Mouse (Mus musculus) hindbrain, embryonic 12.5 days (tissue): ENCODE data around the gene Rnf222. TPM values are rescaled to one million over a fixed set of nuclear protein-coding genes. Genes with fewer than 3 reads are reported as not detected.
A peak's percentile ranks its signal among the peaks of the same experiment; 100 is the strongest.

Source experiments
- ATAC-seq: fragments of 200-750 bp; cut with Nextera tagmentation; 2 replicates; pipeline ENCODE4 v1.8.0; 2017; ENCODE audit warnings: moderate TSS enrichment; ENCODE audit not compliant: low FRiP score
- H3K27ac ChIP-seq: fragments of 300-500 bp; sonication (generic); 2 replicates; pipeline ENCODE4 v1.5.1; 2016; ENCODE audit warnings: mild to moderate bottlenecking
- H3K27me3 ChIP-seq: fragments of 300-500 bp; sonication (generic); 2 replicates; pipeline ENCODE4 v1.6.1; 2016; ENCODE audit warnings: mild to moderate bottlenecking
- H3K36me3 ChIP-seq: fragments of 300-500 bp; sonication (generic); 2 replicates; pipeline ENCODE4 v1.6.1; 2016; ENCODE audit warnings: mild to moderate bottlenecking
- H3K4me1 ChIP-seq: fragments of 300-500 bp; sonication (generic); 2 replicates; pipeline ENCODE4 v1.6.1; 2016
- H3K4me2 ChIP-seq: fragments of 300-500 bp; sonication (generic); replicated peaks from 2 replicates; pipeline ENCODE4 v1.6.1; 2016; ENCODE audit warnings: mild to moderate bottlenecking
- H3K4me3 ChIP-seq: fragments of 300-500 bp; sonication (generic); 2 replicates; pipeline ENCODE4 v1.5.1; 2016; ENCODE audit warnings: mild to moderate bottlenecking
- H3K9ac ChIP-seq: fragments of 300-500 bp; sonication (generic); 2 replicates; pipeline ENCODE4 v1.6.1; 2016; ENCODE audit warnings: mild to moderate bottlenecking, moderate library complexity
- H3K9me3 ChIP-seq: fragments of 300-500 bp; sonication (generic); replicated peaks from 2 replicates; pipeline ENCODE4 v1.6.1; 2016; ENCODE audit warnings: mild to moderate bottlenecking
- WGBS: fragments of 180-500 bp; shearing (Covaris S2); methylation state at CpG from one replicate; pipeline ENCODE4 v1.1.7; 2016; 5-methylcytosine and 5-hydroxymethylcytosine counted together
- polyA plus RNA-seq: library from polyadenylated mRNA; unstranded; fragments of >200 nt; fragmentation: Nextera tagmentation; extraction: Ambion mirVana; gene quantifications from 2 replicates; pipeline ENCODE4 v1.2.1, GENCODE M21; 2016

The Rnf222 gene
- polyA plus RNA-seq, 1 experiment from 2014 or later: not detected

DNA sequence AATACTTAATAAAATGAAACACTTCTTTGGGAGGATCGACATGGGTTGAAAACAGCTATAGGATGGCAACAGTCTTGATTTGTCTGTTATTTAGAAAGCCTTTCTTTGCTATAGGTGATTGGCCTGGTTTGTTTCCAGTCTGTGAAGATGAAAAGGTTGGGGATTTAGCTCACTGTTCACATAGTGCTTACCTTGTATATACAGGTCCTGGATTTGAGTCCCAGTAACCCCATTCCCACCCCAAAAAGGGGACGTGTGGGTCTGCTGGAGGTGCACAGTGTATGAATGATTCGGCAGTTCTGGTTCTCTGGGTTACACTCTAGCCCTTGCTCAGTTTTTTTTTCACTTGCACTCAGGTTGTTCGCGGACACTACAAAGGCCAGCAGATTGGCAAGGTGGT, 14.5 kb downstream of the Rnf222 start:
- peaks cover 42% of the 10 kb centered on the region for H3K36me3 ChIP-seq

GRCm38 (mm10) chr11:68903775-68904174, 15.4 kb downstream of the Rnf222 start:
- Histone ChIP-seq H3K4me1 (peaks cover 9% of the 10 kb centered on the region), H3K9ac (no peak overlapping the region), H3K27ac (no peak overlapping the region), H3K4me3 (no peak overlapping the region), H3K4me2 (no peak overlapping the region), H3K36me3 (peaks cover 42% of the 10 kb centered on the region), H3K27me3 (peaks cover 9% of the 10 kb centered on the region; the same call in 1 of the 2 replicates), H3K9me3 (no peaks in the 10 kb centered on the region)
- 92% methylated on average over 2 of the region's 2 CpGs for WGBS
- no peak for ATAC-seq

More for the DNA sequence above, 14.5 kb downstream of the Rnf222 start:
- Histone ChIP-seq H3K4me2 (peak overlapping the region; percentile 84), H3K27me3 (peaks cover 12% of the 10 kb centered on the region; the same call in 1 of the 2 replicates), H3K9ac (peak overlapping the region; percentile 98), H3K9me3 (no peaks in the 10 kb centered on the region), H3K4me1 (peaks cover 9% of the 10 kb centered on the region), H3K27ac (no peak overlapping the region), H3K4me3 (peak overlapping the region; percentile 91)
- WGBS: 90% methylated on average over 5 of the region's 5 CpGs
- no peak for ATAC-seq

DNA sequence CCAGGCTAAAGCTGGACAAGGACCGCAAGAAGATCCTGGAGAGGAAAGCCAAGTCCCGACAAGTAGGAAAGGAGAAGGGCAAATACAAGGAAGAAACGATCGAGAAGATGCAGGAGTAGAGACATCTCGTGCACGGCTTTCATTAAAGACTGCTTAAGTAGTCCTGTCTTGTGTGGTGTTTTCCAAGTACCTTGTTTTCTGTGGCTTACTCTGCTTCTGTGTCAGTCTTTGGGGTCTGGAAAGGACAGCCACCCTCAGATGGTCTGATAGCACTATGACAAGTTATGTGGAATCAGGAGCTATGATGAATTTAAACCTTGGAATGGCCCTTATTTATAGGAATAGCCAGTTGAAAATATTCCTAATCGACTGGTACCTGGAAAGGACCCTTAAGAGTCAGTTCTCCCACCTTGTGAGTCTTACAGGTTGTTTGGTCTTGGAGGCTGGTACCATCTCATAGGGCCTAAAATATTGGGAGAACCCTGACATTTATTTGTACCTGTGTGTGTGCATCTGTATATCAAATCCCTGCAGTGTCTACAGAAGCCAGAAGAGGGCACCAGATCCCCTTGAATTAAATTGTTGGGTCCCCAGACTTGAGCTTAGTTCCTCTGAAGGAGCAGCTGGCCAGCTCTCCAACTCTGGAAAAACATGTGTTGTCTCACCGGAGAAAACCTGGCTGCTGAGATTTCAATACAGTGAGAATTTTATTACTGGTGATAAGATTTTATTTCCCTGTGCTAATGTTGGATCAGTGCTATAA, 16.2 kb downstream of the Rnf222 start:
- H3K27me3 ChIP-seq: peaks cover 3% of the 10 kb centered on the region; the same call in 1 of the 2 replicates
- 88% methylated on average over 8 of the region's 8 CpGs for WGBS
- no peak overlapping the region for H3K4me3 ChIP-seq
- no peaks in the 10 kb centered on the region for H3K9me3 ChIP-seq
- no peak for ATAC-seq
- no peak overlapping the region for H3K27ac ChIP-seq
- H3K9ac ChIP-seq: no peak overlapping the region
- peaks cover 42% of the 10 kb centered on the region for H3K36me3 ChIP-seq
- H3K4me2 ChIP-seq: no peak overlapping the region
- H3K4me1 ChIP-seq: peaks cover 9% of the 10 kb centered on the region

GRCm38 (mm10) chr11:68905138-68905531, 16.8 kb downstream of the Rnf222 start:
- no peak overlapping the region for H3K4me2 ChIP-seq
- peaks cover under 1% of the 10 kb centered on the region; the same call in 1 of the 2 replicates for H3K27me3 ChIP-seq
- H3K36me3 ChIP-seq: peaks cover 42% of the 10 kb centered on the region
- H3K4me1 ChIP-seq: peaks cover 9% of the 10 kb centered on the region
- WGBS: 87% methylated on average over 3 of the region's 3 CpGs
- no peaks in the 10 kb centered on the region for H3K9me3 ChIP-seq
- no peak overlapping the region for H3K9ac ChIP-seq
- no peak overlapping the region for H3K27ac ChIP-seq
- no peak overlapping the region for H3K4me3 ChIP-seq
- ATAC-seq: no peak

DNA sequence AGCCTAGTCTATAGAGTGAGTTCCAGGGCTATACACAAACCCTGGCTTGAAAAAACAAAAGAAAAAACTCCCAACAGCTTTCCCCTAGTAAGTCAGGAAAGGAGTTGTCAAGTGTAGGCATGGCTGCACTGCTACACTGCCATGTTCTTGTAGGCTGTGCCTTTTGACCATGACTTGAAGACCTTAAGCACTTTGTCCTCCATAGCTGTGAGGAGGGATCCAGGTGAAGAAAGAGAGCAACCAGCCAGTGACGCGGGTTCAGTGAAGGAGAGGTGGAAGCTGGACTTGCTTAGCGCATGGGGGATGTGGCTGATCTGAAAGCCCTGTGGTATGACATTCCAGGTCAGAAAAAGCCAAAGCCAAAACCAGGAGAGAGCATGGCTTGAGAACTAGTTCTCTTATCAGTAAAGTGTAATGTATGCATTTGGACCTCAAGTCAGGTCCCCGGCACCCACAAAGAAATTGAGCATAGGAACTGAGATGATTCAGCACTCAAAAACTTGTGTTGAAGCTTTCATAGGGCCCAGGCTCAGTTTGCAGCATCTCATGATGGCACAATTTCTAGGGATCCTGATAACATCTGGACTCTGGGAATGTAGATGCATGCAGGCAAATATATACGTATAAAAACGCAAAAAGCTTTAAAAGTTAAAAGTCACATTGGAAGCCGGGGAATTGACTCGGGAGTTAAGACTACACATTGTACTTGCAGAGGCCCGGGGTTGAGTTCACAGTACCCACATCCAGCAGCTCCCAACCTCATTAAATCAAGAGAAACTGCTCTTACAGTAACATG, 17.5 kb downstream of the Rnf222 start:
- peaks cover 42% of the 10 kb centered on the region for H3K36me3 ChIP-seq
- WGBS: 87% methylated on average over 9 of the region's 9 CpGs
- ATAC-seq: no peak

GRCm38 (mm10) chr11:68906461-68906790, 18.1 kb downstream of the Rnf222 start:
- no peak overlapping the region for H3K4me2 ChIP-seq
- no peaks in the 10 kb centered on the region for H3K9me3 ChIP-seq
- H3K36me3 ChIP-seq: peaks cover 42% of the 10 kb centered on the region
- H3K27ac ChIP-seq: no peak overlapping the region
- WGBS: 82% methylated on average over 4 of the region's 4 CpGs
- no peak overlapping the region for H3K9ac ChIP-seq
- no peak for ATAC-seq
- peaks cover 5% of the 10 kb centered on the region for H3K4me1 ChIP-seq
- H3K27me3 ChIP-seq: no peaks in the 10 kb centered on the region
- no peak overlapping the region for H3K4me3 ChIP-seq

More for the DNA sequence above, 17.5 kb downstream of the Rnf222 start:
- H3K27me3 ChIP-seq: no peaks in the 10 kb centered on the region
- H3K9ac ChIP-seq: no peak overlapping the region
- no peak overlapping the region for H3K4me2 ChIP-seq
- H3K4me1 ChIP-seq: peaks cover 8% of the 10 kb centered on the region
- H3K4me3 ChIP-seq: no peak overlapping the region
- no peaks in the 10 kb centered on the region for H3K9me3 ChIP-seq
- no peak overlapping the region for H3K27ac ChIP-seq

DNA sequence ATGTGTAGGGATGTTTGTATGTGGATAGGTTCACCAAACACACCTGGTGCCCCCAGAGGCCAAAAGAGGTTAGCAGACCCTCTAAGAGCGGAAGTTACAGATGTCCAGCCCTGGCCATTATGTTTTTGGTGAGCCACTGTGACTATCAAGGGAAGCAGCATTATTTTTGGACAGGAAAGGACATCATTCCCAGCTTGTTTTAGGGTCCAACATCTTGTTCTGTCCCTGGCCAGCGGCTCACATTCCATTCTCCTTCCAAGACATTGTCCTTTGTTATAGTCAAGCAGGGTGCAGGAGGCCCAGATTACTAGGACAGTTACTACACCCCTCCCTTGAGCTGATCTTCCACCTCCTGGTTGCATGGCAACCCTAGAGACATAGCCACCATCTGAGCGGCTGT, 18.9 kb downstream of the Rnf222 start:
- H3K4me2 ChIP-seq: no peak overlapping the region
- no peaks in the 10 kb centered on the region for H3K9me3 ChIP-seq
- H3K9ac ChIP-seq: no peak overlapping the region
- H3K27me3 ChIP-seq: no peaks in the 10 kb centered on the region
- H3K36me3 ChIP-seq: peaks cover 42% of the 10 kb centered on the region
- ATAC-seq: no peak
- H3K4me3 ChIP-seq: no peak overlapping the region
- 77% methylated on average over 3 of the region's 3 CpGs for WGBS
- H3K27ac ChIP-seq: no peak overlapping the region
- peaks cover 4% of the 10 kb centered on the region for H3K4me1 ChIP-seq

DNA sequence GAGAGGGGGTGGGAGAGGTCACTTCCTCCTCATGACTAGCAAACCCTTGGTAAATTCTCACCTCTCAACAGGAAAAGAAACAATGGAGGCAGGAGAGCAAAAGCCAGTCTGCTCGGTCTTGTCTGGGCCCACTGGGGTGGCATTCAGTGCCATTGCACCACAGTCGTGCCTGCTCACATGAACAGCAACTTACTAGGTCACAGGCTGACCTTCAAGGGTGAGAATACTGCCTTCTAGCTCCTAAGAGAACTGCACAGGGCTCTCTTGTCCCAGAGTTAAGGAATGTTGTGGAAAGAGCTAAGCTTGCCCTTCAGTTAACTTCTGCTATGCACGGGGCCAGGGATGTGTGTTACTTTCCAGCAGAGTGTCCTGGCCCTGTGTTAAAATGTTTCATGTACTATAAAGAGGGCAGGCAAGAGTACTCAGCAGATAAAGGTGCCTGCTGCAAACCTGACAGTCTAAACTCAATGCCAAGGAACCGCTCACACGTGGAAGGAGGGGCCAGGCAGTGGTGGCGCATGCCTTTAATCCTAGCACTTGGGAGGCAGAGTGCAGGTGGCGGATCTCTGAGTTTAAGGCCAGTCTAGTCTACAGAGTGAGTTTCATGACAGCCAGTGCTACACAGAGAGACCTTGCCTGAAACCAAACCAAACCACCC, 20.6 kb downstream of the Rnf222 start:
- Histone ChIP-seq H3K36me3 (peaks cover 31% of the 10 kb centered on the region), H3K4me3 (no peak overlapping the region), H3K9me3 (no peaks in the 10 kb centered on the region), H3K9ac (no peak overlapping the region), H3K27me3 (no peaks in the 10 kb centered on the region), H3K27ac (no peak overlapping the region), H3K4me2 (no peak overlapping the region), H3K4me1 (no peaks in the 10 kb centered on the region)
- ATAC-seq: no peak
- WGBS: 53% methylated on average over 7 of the region's 7 CpGs

- 66% methylated on average over 14 of the region's 14 CpGs for WGBS
- Histone ChIP-seq H3K4me2 (no peak overlapping the region), H3K27ac (no peak overlapping the region), H3K4me1 (no peaks in the 10 kb centered on the region), H3K9me3 (no peaks in the 10 kb centered on the region), H3K9ac (no peak overlapping the region), H3K4me3 (no peak overlapping the region), H3K27me3 (no peaks in the 10 kb centered on the region), H3K36me3 (peaks cover 4% of the 10 kb centered on the region; the same call in 1 of the 2 replicates)
- ATAC-seq: no peak
Measured at GRCm38 (mm10) chr11:68911531-68912177, 23.3 kb downstream of the Rnf222 start.

- Histone ChIP-seq H3K36me3 (no peaks in the 10 kb centered on the region), H3K4me3 (no peak overlapping the region), H3K27me3 (no peaks in the 10 kb centered on the region), H3K4me1 (no peaks in the 10 kb centered on the region), H3K9me3 (no peaks in the 10 kb centered on the region), H3K27ac (no peak overlapping the region), H3K4me2 (no peak overlapping the region), H3K9ac (no peak overlapping the region)
- ATAC-seq: no peak
- WGBS: 95% methylated on average over 4 of the region's 4 CpGs
Measured at GRCm38 (mm10) chr11:68914566-68914965, 26.2 kb downstream of the Rnf222 start.

DNA sequence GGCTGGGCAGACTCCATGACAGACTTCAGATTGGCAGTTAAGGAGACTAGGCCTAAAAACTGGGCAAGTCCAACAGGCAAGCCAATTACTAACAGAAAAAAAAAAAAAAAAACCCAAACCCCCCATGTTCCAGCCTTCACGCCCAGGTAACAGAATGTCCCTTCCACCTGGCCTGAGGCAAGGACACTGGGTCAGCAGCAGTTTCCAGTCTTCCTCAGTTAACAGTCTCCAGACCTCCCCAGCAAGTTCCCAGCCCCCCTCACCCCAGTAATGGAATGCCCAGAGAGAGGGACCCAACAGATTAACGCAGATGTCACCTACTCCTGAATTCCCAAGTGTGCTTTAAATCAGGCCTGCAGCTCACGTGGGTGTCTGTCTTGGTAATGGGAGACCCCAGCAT, 34.8 kb downstream of the Rnf222 start:
- Histone ChIP-seq H3K9ac (no peak overlapping the region), H3K4me1 (no peaks in the 10 kb centered on the region), H3K4me2 (no peak overlapping the region), H3K27me3 (no peaks in the 10 kb centered on the region), H3K36me3 (no peaks in the 10 kb centered on the region), H3K4me3 (no peak overlapping the region), H3K9me3 (no peaks in the 10 kb centered on the region), H3K27ac (no peak overlapping the region)
- ATAC-seq: no peak
- 64% methylated on average over 3 of the region's 3 CpGs for WGBS

GRCm38 (mm10) chr11:68924749-68925148, 36.4 kb downstream of the Rnf222 start:
- no peak overlapping the region for H3K4me3 ChIP-seq
- H3K27ac ChIP-seq: no peak overlapping the region
- no peaks in the 10 kb centered on the region for H3K27me3 ChIP-seq
- no peaks in the 10 kb centered on the region for H3K9me3 ChIP-seq
- 91% methylated on average over 2 of the region's 2 CpGs for WGBS
- ATAC-seq: no peak
- H3K36me3 ChIP-seq: no peaks in the 10 kb centered on the region
- H3K9ac ChIP-seq: no peak overlapping the region
- no peak overlapping the region for H3K4me2 ChIP-seq
- no peaks in the 10 kb centered on the region for H3K4me1 ChIP-seq
